Mouse (Mus musculus) naive thymus-derived CD4-positive, alpha-beta T cell, adult 5 months (primary cell): Measurements from ENCODE around the gene Klf8. TPM values are rescaled to one million over a fixed set of nuclear protein-coding genes. Genes with fewer than 3 reads are reported as not detected.

Source experiments
- polyA plus RNA-seq: library from polyadenylated mRNA; unstranded; fragments of 100-300 nt; shearing (Covaris generic); gene quantifications from one replicate; pipeline ENCODE4 v1.2.1, GENCODE M21; 2017

The Klf8 gene
- 1.1 TPM for polyA plus RNA-seq

GRCm38 (mm10) chrX:153237304-153237919 is at the start of gene Klf8:
Klf8 (plus strand) TSS chrX:153237466.

Other genes starting within 250 kb of the Klf8 start
- gene Usp51, start 231.0 kb upstream of the Klf8 start, polyA plus RNA-seq: not detected
- not detected for gene Mageh1, start 199.9 kb upstream of the Klf8 start, polyA plus RNA-seq
- gene Foxr2, start 118.7 kb upstream of the Klf8 start, polyA plus RNA-seq: not detected
- gene Rragb, start 97.5 kb upstream of the Klf8 start, polyA plus RNA-seq: 7.6 TPM